Mouse (Mus musculus): ENCODE results near the gene Cnp.
"Not testable (repeated sequence)": the region's sequence is repeated elsewhere in the genome, so short reads cannot be mapped to it uniquely, and the experiment has no call there.

Gene Cnp

GRCm38 (mm10) chr11:100574708-100575483 lies at the start of gene Cnp:
TSS of gene Cnp (plus strand) at chr11:100574904.
- in situ Hi-C loops (cut with MboI, MseI), result loop anchor here (5.0 kb wide), 2 partner anchors 47 to 132 kb away; partner anchors contain the start of gene Dnajc7

GRCm38 (mm10) chr11:100524987-100525630 lies 49.6 kb upstream of the Cnp start:
- in situ Hi-C loops (cut with MboI, MseI), result no loop called here

- in situ Hi-C loops (cut with MboI, MseI), result no loop called here
Measured at GRCm38 (mm10) chr11:100526052-100526816, 48.5 kb upstream of the Cnp start.

DNA sequence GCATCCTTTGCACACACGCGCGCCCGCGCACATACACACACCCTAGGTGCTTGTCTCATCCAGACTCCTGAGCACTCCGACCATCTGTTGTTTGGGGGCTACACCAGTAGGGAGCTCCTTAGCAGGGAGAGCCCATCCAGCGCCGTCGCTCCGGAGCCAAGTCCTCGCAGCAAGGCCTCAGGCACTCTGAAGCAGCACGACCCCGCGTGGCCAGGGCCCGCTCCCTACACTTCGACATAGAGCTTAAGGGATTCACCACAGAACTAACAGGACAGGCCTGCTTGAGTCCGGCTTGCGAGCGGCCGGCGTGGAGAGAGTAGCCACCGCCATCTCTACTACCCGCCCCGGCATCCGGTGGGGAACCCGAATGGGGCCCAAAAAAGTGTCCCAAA lies 47.6 kb upstream of the Cnp start:
- in situ Hi-C loops (cut with MboI, MseI), result no loop called here

GRCm38 (mm10) chr11:100527458-100528374 lies 47.0 kb upstream of the Cnp start, which contains the start of gene Acly:
TSS of gene Acly (minus strand) at chr11:100528000.
- in situ Hi-C loops (cut with MboI, MseI), result no loop called here

GRCm38 (mm10) chr11:100528375-100529165 lies 46.1 kb upstream of the Cnp start:
- in situ Hi-C loops (cut with MboI, MseI), result no loop called here

GRCm38 (mm10) chr11:100533871-100534270 lies 40.8 kb upstream of the Cnp start:
- in situ Hi-C loops (cut with MboI, MseI), result no loop called here

GRCm38 (mm10) chr11:100534411-100534810 lies 40.3 kb upstream of the Cnp start:
- in situ Hi-C loops (cut with MboI, MseI), result not testable (repeated sequence)

DNA sequence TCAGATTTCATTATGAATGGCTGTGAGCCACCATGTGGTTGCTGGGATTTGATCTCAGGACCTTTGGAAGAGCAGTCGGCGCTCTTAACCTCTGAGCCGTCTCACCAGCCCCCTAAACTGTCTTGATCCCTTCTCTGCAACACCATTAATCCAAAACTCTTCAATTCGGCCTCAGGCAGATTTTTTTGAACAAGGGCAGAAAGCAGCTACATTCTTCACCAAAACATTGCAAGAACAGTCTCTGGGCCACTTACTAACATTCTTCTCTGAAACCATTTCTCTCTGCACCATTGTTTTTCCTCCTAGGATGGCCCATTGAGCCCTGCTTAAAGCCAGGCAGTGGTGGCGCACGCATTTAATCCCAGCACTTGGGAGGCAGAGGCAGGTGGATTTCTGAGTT lies 39.9 kb upstream of the Cnp start:
- in situ Hi-C loops (cut with MboI, MseI), result not testable (repeated sequence)

DNA sequence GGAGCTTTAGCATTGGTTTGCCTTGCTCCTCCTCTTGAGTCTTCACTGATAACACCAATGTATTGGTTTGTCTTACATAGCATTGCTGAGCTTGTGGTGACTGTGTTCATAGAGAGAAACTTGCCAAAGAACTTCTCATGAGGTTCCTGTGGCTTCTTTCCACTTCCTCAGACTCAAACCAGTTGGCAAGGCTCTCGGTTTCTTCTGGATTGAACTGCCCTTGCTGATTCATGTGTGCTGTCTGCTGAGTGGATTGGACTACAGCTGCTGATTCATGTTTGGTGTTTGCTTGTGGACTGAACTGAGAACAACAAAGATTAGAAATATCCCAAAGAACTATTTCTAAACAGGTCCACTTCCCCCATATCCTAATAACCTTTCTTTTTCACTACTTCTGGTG lies 38.7 kb upstream of the Cnp start:
- in situ Hi-C loops (cut with MboI, MseI), result no loop called here

GRCm38 (mm10) chr11:100536466-100536865 lies 38.2 kb upstream of the Cnp start:
- in situ Hi-C loops (cut with MboI, MseI), result no loop called here

- in situ Hi-C loops (cut with MboI, MseI), result loop anchor here (10.0 kb wide), 1 partner anchor 634 kb away; the partner anchor contains the start of genes Ccr10, Cntnap1 and Plekhh3
Measured at GRCm38 (mm10) chr11:100540966-100541365, 33.7 kb upstream of the Cnp start.

DNA sequence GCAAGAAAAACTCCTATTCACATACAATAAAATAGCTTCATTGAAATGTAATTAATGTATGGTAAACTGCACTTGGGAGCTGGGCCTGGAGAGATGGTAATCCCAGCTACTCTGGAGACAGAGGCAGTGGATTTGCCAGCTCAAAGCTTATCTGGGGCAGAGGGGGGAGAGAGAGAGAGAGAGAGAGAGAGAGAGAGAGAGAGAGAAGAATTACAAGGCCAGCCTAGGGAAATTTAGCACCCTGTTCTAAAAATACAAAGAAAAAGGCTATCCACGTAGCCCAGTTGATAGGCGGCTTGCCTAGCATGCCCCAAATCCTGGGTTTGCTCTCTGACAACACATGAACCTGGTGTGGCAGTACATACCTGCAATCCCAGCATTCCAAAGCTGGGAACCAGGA lies 33.1 kb upstream of the Cnp start:
- in situ Hi-C loops (cut with MboI, MseI), result loop anchor here (10.0 kb wide), 1 partner anchor 633 kb away; the partner anchor contains the start of genes Ccr10, Cntnap1 and Plekhh3

- in situ Hi-C loops (cut with MboI, MseI), result loop anchor here (10.0 kb wide), 1 partner anchor 630 kb away; the partner anchor contains the start of genes Ccr10, Cntnap1 and Plekhh3
Measured at GRCm38 (mm10) chr11:100544832-100545745, 29.6 kb upstream of the Cnp start, which contains the start of gene Ttc25. TSS of gene Ttc25 (plus strand) at chr11:100545607.

- in situ Hi-C loops (cut with MboI, MseI), result loop anchor here (10.0 kb wide), 1 partner anchor 629 kb away; the partner anchor contains the start of genes Ccr10, Cntnap1 and Plekhh3
Measured at GRCm38 (mm10) chr11:100545746-100546085, 29.0 kb upstream of the Cnp start.

- in situ Hi-C loops (cut with MboI, MseI), result loop anchor here (10.0 kb wide), 1 partner anchor 628 kb away; the partner anchor contains the start of genes Ccr10, Cntnap1 and Plekhh3
Measured at GRCm38 (mm10) chr11:100546955-100547354, 27.7 kb upstream of the Cnp start.

- in situ Hi-C loops (cut with MboI, MseI), result loop anchor here (10.0 kb wide), 1 partner anchor 627 kb away; the partner anchor contains the start of genes Ccr10, Cntnap1 and Plekhh3
Measured at GRCm38 (mm10) chr11:100548141-100548540, 26.6 kb upstream of the Cnp start.

GRCm38 (mm10) chr11:100549466-100549865 lies 25.2 kb upstream of the Cnp start:
- in situ Hi-C loops (cut with MboI, MseI), result loop anchor here (10.0 kb wide), 1 partner anchor 625 kb away; the partner anchor contains the start of genes Ccr10, Cntnap1 and Plekhh3

Measured in T-helper 2 cell (primary cell).